Comparison of ENCODE assay signal across 18 mouse cellular contexts in the genomic region with DNA sequence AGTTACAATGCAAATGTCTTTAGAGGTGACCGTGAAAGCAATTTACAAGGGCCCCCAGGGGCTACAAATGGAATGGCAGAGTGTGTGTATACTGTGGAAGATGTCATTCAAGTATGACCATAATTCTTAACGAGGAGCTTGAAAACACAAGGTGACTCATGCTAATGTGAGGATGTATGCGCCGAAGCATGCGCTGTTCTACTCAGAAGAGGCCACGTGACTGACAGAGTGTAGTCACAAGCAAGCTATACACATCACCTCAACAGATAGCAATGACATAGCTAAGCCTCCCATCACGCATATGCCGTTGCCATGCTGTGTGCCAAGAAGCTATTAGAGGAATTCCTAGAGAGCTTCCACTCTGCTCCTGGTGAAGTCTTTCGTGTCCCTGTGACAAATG. TPM values are rescaled to one million over a fixed set of nuclear protein-coding genes. Genes with fewer than 3 reads are reported as not detected.
DNase-seq lines count a peak whose midpoint lies in the region; ATAC-seq and TF ChIP-seq lines count a peak whose summit lies in the region.
"Had no signal": no experiment of that assay in that cellular context is flagged by ENCODE, and none has a peak within 500 bp of the region (broad histone marks: within the 10 kb centered on the region; RNA-seq: fewer than 3 reads in every experiment).

No protein-coding gene starts in this region.

- CTCF ChIA-PET in Patski (lab: Charles Lee), result interaction anchor here (0.8 to 2.3 kb wide), 4 partner anchors 11 to 62 kb away, joined by 3 to 10 read pairs (median 4); no protein-coding TSS in a partner anchor

- H3K9me3 ChIP-seq in hindbrain, embryonic 15.5 days, result no peaks in the 10 kb centered on the region
- H3K9me3 ChIP-seq in hindbrain, embryonic 12.5 days (replicated peaks), result no peaks in the 10 kb centered on the region
- H3K9me3 ChIP-seq: embryonic facial prominence, embryonic 12.5 days; forebrain, embryonic 15.5 days; G1E; heart, embryonic 13.5 days had no signal

- no peaks in the 10 kb centered on the region for H3K4me1 ChIP-seq in hindbrain, embryonic 15.5 days (replicated peaks)
- H3K4me1 ChIP-seq in hindbrain, embryonic 12.5 days, result no peaks in the 10 kb centered on the region
- H3K4me1 ChIP-seq in kidney, adult 2 months (ENCODE audit: control insufficient read depth, insufficient read depth, low read length), result peaks cover 3% of the 10 kb centered on the region; the same call in 1 of the 2 replicates
- H3K4me1 ChIP-seq: forebrain, embryonic 15.5 days had no signal

- WGBS in hindbrain, embryonic 15.5 days, result 74% methylated on average over 9 of the region's 9 CpGs
- 85% methylated on average over 9 of the region's 9 CpGs for WGBS in hindbrain, embryonic 12.5 days
- 67% methylated on average over 9 of the region's 9 CpGs for WGBS in kidney, adult 2 months

- no peak for TF ChIP-seq POLR2A in kidney, adult 2 months (IDR thresholded peaks at IDR 0.05; ENCODE audit: low read depth, low read length)

- no peak overlapping the region for H3K27ac ChIP-seq in hindbrain, embryonic 15.5 days (replicated peaks)
- H3K27ac ChIP-seq in hindbrain, embryonic 12.5 days, result no peak overlapping the region
- H3K27ac ChIP-seq in kidney, adult 2 months (ENCODE audit: insufficient read depth, low read depth, low read length), result peak overlapping the region; percentile 39; the same call in 1 of the 2 replicates
- H3K27ac ChIP-seq: embryonic facial prominence, embryonic 12.5 days; forebrain, embryonic 15.5 days; heart, embryonic 13.5 days had no signal

- DNase-seq in kidney, adult 2 months, result peak; percentile 30
- DNase-seq in kidney, postnatal 25 days, result no peak
- DNase-seq in 3T3-L1 (ENCODE audit: low read depth, low spot score) (peak; percentile 44), Patski (ENCODE audit: low read depth, low spot score) (peak; percentile 79)
- no peak for DNase-seq in right cerebral cortex, adult 18-20 months
- DNase-seq: adrenal gland, postnatal 14 days; cerebellum, adult 11-12 months; cerebellum, adult 9-10 months; cerebellum, postnatal 25 days; gastrocnemius, postnatal 36 days; heart, adult 11 months; heart, postnatal 36 days had no signal

- no peak overlapping the region for H3K4me2 ChIP-seq in hindbrain, embryonic 15.5 days
- no peak overlapping the region for H3K4me2 ChIP-seq in hindbrain, embryonic 12.5 days (replicated peaks)
- H3K4me2 ChIP-seq: embryonic facial prominence, embryonic 12.5 days; forebrain, embryonic 15.5 days; heart, embryonic 13.5 days had no signal

- ATAC-seq in hindbrain, embryonic 15.5 days (ENCODE audit: low FRiP score, low read depth), result peak; percentile 45; the same call in 1 of the 2 replicates
- ATAC-seq in hindbrain, embryonic 12.5 days (ENCODE audit: low FRiP score), result no peak
- peak; percentile 93 for ATAC-seq in Patski
- ATAC-seq: forebrain, embryonic 15.5 days had no signal

- in situ Hi-C loops in Patski (cut with MboI; ENCODE audit: low pct_unique_long_range_greater_than_20kb), result no loop called here

- H3K27me3 ChIP-seq in hindbrain, embryonic 15.5 days, result no peaks in the 10 kb centered on the region
- H3K27me3 ChIP-seq in hindbrain, embryonic 12.5 days, result no peaks in the 10 kb centered on the region
- no peaks in the 10 kb centered on the region for H3K27me3 ChIP-seq in kidney, adult 2 months (replicated peaks; ENCODE audit: control insufficient read depth, insufficient read depth, low read length)
- H3K27me3 ChIP-seq in Patski, result no peaks in the 10 kb centered on the region
- H3K27me3 ChIP-seq: embryonic facial prominence, embryonic 12.5 days; forebrain, embryonic 15.5 days; heart, embryonic 13.5 days had no signal

- H3K4me3 ChIP-seq in hindbrain, embryonic 15.5 days, result no peak overlapping the region
- H3K4me3 ChIP-seq in hindbrain, embryonic 12.5 days, result no peak overlapping the region
- H3K4me3 ChIP-seq in kidney, adult 2 months (ENCODE audit: insufficient read depth, low read depth, low read length), result no peak overlapping the region
- H3K4me3 ChIP-seq: embryonic facial prominence, embryonic 12.5 days; forebrain, embryonic 15.5 days; heart, embryonic 13.5 days had no signal

- TF ChIP-seq CTCF in kidney, adult 2 months (conservative IDR thresholded peaks at IDR 0.05; ENCODE audit: insufficient read depth, insufficient read length, low read depth, low read length), result no peak
- TF ChIP-seq CTCF in Patski (IDR thresholded peaks at IDR 0.05), result peak; percentile 30

- POLR2A ChIA-PET in Patski (lab: Charles Lee), result interaction anchor here (0.6 kb wide), 1 partner anchor 12 kb away, joined by 4 read pairs; no protein-coding TSS in a partner anchor

- no peak overlapping the region for H3K9ac ChIP-seq in hindbrain, embryonic 15.5 days
- no peak overlapping the region for H3K9ac ChIP-seq in hindbrain, embryonic 12.5 days
- H3K9ac ChIP-seq: embryonic facial prominence, embryonic 12.5 days; forebrain, embryonic 15.5 days; heart, embryonic 13.5 days had no signal

- H3K36me3 ChIP-seq in hindbrain, embryonic 15.5 days, result no peaks in the 10 kb centered on the region
- H3K36me3 ChIP-seq in hindbrain, embryonic 12.5 days, result no peaks in the 10 kb centered on the region
- H3K36me3 ChIP-seq in kidney, adult 2 months (ENCODE audit: control insufficient read depth, insufficient read depth, low read length), result no peaks in the 10 kb centered on the region
- H3K36me3 ChIP-seq: embryonic facial prominence, embryonic 12.5 days; forebrain, embryonic 15.5 days; G1E; heart, embryonic 13.5 days had no signal

RNA-seq across cellular contexts. Expression of gene Lnx1, which starts 5.2 kb away (rescaled TPM):
- polyA plus RNA-seq in hindbrain, embryonic 15.5 days (2015; fragmentation: Nextera tagmentation; extraction: Ambion mirVana), result 10.9 and 11.7 TPM in 2 replicates
- polyA plus RNA-seq in hindbrain, embryonic 12.5 days (2016; fragmentation: Nextera tagmentation; extraction: Ambion mirVana), result 0.68 and 0.96 TPM in 2 replicates
- polyA plus RNA-seq in kidney, adult 2 months (2012; rRNA removed), result 6.1 and 7.4 TPM in 2 replicates
- polyA plus RNA-seq in Patski (2021), result 0.09 TPM
- polyA plus RNA-seq: G1E had no signal

Comparison
In these comparisons a context has a peak if more than half of its experiments do, and no peak if none do; other contexts are left out.
1. DNase-seq: peak in kidney, adult 2 months (single experiment), 3T3-L1 (single experiment) and Patski (single experiment); none in kidney, postnatal 25 days (0 of 2) and right cerebral cortex, adult 18-20 months (single experiment).